Mouse (Mus musculus) T-helper 17 cell (primary cell): ENCODE measurements around the gene Chil6.

Source experiments
- in situ Hi-C, 2 experiments: fragments of 300-600 bp; cut with MboI, MseI; formaldehyde crosslinking; loops; 1 replicate in 1 of 2; 2 replicates in 1 of 2; pipeline ENCODE4 v1.15.1; 2025; ENCODE audit warnings: high pct_unique_total_duplicates in 2 of 2

Chil6 gene

GRCm38 (mm10) chr3:106406082-106406481 lies at the start of gene Chil6:
TSS of gene Chil6 (minus strand) at chr3:106406182.
- in situ Hi-C loops = no loop called here

GRCm38 (mm10) chr3:106452616-106453015 lies 46.6 kb upstream of the Chil6 start:
- in situ Hi-C loops = no loop called here

GRCm38 (mm10) chr3:106449567-106449966 lies 43.6 kb upstream of the Chil6 start:
- in situ Hi-C loops = loop anchor here (5.0 to 25.0 kb wide), 4 partner anchors 135 to 787 kb away; no protein-coding TSS in a partner anchor

- in situ Hi-C loops = loop anchor here (5.0 to 25.0 kb wide), 4 partner anchors 134 to 787 kb away; no protein-coding TSS in a partner anchor
Measured at GRCm38 (mm10) chr3:106448995-106449394, 43.0 kb upstream of the Chil6 start.

GRCm38 (mm10) chr3:106448571-106448970 lies 42.6 kb upstream of the Chil6 start:
- in situ Hi-C loops = loop anchor here (5.0 to 25.0 kb wide), 4 partner anchors 134 to 786 kb away; no protein-coding TSS in a partner anchor
